Mouse (Mus musculus) T-helper 1 cell (primary cell): ENCODE data around the gene Pgs1.

Source experiments
- in situ Hi-C: fragments of 300-600 bp; cut with MboI, MseI; formaldehyde crosslinking; loops from one replicate; pipeline ENCODE4 v1.15.1; 2025; ENCODE audit warnings: high pct_unique_total_duplicates

Pgs1 gene

DNA sequence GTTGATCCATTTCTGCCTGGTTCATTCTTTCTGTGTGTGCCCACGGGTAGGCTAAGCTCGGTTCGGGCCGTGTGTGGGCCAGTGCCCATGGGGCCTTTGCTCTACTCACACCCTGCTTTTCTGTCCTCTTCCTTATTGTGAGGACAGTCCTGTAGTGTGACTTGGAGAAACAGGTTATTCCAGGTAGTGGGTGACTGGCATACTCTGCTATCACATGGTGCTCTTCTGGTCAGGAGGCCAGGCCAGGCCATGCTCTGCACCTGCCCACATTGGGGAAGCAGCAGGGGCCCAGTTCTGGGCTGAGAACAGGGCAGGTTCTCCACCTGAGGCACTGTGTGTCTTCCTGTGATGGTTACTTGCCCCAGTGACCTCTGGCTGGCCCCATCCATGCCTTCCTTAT, 12.3 kb downstream of the Pgs1 start:
- in situ Hi-C loops = no loop called here

- in situ Hi-C loops = no loop called here
Observed at GRCm38 (mm10) chr11:117999260-117999934, 13.3 kb downstream of the Pgs1 start.

- in situ Hi-C loops = no loop called here
Observed at GRCm38 (mm10) chr11:118000083-118000482, 14.0 kb downstream of the Pgs1 start.

- in situ Hi-C loops = no loop called here
Observed at GRCm38 (mm10) chr11:118000565-118001215, 14.6 kb downstream of the Pgs1 start.

- in situ Hi-C loops = no loop called here
Observed at GRCm38 (mm10) chr11:118003176-118003575, 17.1 kb downstream of the Pgs1 start.

DNA sequence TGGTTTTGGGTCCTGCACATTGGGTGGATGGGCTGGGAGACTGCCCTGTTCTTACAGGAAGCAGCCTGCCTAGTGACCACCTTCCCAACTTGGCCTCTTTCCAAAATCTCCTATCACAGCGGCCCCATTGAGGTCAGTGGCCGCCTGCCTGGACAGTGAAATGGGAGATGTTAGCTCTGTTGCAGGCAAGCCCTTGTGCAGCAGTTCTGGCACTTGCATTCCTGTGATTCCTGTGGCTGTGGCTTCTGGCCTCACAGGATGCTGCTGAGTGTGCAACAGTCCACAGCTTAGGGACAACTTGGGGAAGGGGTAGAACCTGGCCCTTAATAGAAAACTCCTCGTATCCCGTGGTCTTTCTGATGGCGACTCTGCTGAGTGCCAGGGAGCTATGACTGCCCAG, 17.6 kb downstream of the Pgs1 start:
- in situ Hi-C loops = no loop called here

DNA sequence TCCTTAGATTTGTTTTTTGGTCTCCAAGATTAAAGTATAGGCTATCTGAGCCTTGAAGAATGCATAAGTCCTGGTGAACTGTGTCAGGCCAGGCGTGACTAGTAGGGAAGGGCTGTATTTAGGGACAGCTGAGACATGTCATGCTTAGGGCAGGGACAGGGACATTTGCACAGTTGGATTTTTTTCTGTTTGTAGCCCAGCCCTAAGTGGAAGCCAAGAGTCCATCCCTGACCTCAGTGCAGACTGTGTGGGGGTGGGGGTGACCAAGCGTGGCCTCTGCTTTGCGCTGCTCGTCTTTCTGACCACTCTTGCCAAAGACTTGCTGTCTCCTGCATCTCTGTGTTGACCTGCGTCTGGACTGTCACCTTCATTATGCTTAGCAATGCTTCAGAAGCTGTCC, 18.1 kb downstream of the Pgs1 start:
- in situ Hi-C loops = no loop called here

- in situ Hi-C loops = no loop called here
Observed at GRCm38 (mm10) chr11:118007460-118008143, 21.5 kb downstream of the Pgs1 start.

DNA sequence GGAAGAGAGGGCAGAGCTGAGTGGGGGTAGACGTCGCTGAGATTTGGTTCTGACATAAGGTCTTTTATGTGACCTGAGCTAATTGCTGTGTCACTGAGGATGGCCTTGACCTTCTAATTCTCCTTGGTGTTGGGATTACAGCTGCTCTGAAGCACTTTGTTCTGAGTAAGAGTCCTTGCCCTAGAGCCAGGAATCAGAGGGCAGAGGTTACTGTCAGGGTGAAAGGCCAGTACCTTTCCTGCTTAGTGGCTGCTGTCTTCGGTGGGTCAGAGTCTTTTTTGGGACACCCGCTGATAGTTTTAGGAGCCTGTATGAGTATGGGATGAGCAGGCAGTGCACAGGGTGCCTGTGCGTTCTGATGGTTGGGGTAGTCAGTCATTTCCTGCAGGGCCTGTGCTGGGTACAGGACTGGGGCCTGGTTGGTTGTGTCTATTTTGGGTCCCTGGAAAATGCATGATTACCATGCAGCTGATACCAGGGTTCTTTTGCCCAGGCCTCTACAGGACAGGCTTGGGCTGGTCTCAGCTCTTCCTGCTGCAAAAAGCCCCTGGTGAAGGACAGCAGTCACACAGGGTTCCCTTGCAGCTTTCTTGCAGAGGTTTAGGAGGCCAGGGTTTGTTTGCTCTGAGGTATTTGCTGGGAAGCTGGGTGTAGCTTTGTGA, 22.2 kb downstream of the Pgs1 start:
- in situ Hi-C loops = no loop called here

GRCm38 (mm10) chr11:118008843-118009242, 22.8 kb downstream of the Pgs1 start:
- in situ Hi-C loops = no loop called here

- in situ Hi-C loops = no loop called here
Observed at GRCm38 (mm10) chr11:118009865-118010571, 23.9 kb downstream of the Pgs1 start.

GRCm38 (mm10) chr11:118012595-118012994, 26.5 kb downstream of the Pgs1 start:
- in situ Hi-C loops = no loop called here

DNA sequence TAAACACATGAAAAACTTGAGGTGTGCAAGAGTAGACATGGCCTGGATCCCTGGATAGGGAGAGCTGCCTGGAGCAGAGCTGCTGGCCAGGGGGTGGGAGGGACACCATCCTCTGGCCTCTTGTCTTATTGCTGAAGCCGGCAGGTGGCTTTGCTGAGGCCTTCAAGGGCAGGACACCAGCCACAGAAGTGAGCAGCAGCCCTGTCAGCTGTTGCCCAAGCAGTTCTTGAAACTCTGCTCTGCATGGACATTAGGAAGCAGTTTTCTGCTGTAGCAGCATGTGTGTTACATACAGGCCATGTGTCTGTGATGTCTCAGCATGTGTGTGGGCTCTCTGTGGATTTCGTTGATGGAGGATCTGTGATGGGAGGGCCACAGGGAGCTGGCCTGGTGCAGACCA, 27.2 kb downstream of the Pgs1 start:
- in situ Hi-C loops = no loop called here

GRCm38 (mm10) chr11:118014391-118014995, 28.4 kb downstream of the Pgs1 start:
- in situ Hi-C loops = no loop called here

DNA sequence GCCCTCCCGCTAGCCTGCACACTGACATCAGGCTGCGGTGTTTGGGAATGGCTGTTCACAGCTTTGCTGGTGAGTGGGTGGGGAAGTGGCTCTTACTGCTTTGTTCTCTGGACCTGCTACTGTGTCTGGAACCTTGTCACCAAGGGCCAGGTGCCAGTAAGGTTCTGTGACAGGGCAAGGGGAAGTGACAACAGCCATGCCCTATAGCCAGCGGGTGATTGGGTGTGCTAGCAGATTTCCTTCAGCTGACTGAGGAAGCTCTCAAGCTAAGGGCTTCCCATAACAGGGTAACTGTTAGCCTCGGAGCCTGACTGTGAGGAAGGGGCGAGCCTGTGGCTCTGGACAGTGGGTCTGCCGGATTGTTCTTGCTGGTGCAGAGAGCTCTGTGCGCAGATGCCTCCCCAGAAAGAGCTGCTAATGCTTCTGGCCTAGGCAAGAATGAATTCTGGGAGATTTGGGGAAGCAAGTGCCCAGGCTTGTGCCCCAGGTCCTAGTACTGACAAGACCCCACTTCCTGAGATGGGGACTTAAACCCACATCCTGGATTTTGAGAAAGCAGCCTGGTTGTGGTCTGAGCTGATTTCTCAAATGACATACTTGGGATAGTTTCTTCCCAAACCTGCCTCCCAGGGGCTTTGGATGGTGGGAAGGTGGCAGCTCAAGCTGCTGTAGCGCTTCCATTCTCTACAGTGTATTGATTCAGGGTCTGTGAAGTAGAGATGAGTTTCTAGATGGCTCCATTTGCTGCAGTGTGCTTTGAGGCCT, 29.5 kb downstream of the Pgs1 start:
- in situ Hi-C loops = no loop called here

DNA sequence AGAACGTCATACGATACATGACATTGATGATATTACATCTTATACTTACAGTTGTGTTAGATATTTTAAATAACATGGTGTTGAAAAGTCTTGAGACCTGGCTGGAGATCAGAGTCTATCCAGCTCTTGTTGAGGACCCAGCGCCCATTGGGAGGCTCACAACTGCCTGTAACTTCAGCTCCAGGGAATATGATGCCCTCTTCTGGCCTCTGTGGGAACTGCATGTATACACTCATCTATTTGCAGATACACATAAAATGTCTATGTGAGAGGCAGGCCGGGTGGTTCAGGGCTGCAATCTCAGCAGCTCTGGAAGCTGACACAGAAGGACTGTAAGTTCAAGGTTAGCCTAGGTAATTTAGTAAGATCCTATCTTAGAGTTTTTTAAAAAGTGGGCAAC, 32.2 kb downstream of the Pgs1 start:
- in situ Hi-C loops = no loop called here

DNA sequence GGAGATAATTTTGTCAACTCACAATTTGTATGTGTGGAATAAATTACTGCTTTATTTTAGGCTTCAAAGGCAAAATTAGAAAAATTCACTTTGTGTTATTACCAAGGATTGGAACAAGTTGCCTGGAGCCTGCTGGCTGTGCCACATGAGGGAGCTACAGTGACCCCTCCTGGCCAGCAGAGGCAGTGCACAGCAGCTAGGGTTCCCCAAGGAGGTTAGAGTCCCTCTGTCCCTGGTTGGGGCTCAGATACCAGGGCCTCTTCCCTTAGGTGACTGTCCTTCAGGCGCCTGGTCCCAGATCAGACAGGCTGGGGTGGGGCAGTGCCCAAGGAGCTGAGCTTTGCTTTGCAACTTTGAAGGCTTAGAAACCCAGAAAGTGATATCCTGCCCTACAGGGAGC, 35.7 kb downstream of the Pgs1 start:
- in situ Hi-C loops = loop anchor here (5.0 kb wide), 1 partner anchor 155 kb away; no protein-coding TSS in a partner anchor

GRCm38 (mm10) chr11:118023475-118023874, 37.4 kb downstream of the Pgs1 start:
- in situ Hi-C loops = loop anchor here (5.0 kb wide), 1 partner anchor 156 kb away; no protein-coding TSS in a partner anchor

DNA sequence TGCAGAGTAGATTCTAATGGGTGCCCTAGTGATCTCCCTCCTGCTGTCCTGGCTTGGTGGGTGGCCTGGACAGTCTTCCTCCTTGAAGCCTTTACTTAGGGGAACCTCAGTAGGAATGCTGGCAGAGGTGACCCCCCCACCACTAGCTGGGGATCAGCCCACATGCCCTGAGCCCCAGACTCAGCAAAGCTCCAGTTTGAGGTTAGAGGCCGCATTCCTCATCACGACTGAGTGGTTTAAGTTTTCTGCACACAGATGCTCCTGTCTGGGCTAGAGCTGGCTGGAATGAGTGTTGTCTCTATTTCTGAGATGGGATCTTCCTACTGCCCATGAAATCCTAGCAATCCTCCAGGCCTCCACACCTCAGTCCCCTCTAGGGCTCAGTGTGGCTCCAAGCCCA, 38.0 kb downstream of the Pgs1 start:
- in situ Hi-C loops = loop anchor here (5.0 kb wide), 1 partner anchor 157 kb away; no protein-coding TSS in a partner anchor

- in situ Hi-C loops = loop anchor here (5.0 kb wide), 1 partner anchor 102 kb away; no protein-coding TSS in a partner anchor
Observed at GRCm38 (mm10) chr11:118029170-118029569, 43.1 kb downstream of the Pgs1 start.
